Mouse (Mus musculus) urinary bladder, postnatal 14 days (tissue): ENCODE results near the gene Wdpcp.
A peak's percentile ranks its signal among the peaks of the same experiment; 100 is the strongest.

ENCODE experiments used
- DNase-seq: peaks from one replicate; pipeline ENCODE4 v3.0.0; 2021; ENCODE audit warnings: low spot score

The Wdpcp gene

GRCm38 (mm10) chr11:21569456-21570108, 2.5 kb upstream of the Wdpcp start:
- peak; percentile 28 for DNase-seq

- DNase-seq, result no peak
These were observed 1.9 kb upstream of the Wdpcp start for GRCm38 (mm10) chr11:21570109-21570474.

GRCm38 (mm10) chr11:21570973-21571372, 1.1 kb upstream of the Wdpcp start:
- no peak for DNase-seq

- no peak for DNase-seq
These were observed 9.4 kb downstream of the Wdpcp start for GRCm38 (mm10) chr11:21581472-21581871.

DNA sequence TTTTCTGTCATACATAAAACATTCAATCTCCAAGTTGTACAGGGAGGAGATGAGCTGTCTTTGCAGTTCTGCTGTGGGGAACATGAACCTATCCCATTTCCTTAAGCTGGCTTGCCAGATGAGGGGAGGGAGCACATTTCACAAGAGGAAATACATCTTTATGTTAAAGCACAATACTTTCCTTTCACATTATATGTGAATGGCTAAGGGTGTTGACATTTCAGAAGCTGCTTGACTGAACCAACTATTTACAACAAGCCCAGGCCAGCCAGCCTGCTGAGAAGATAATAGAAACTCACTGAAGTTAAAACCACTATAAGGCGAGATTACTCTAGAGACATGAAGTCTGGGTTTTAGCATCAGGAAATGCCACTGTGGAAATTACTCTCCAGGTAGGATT, 11.3 kb downstream of the Wdpcp start:
- no peak for DNase-seq

GRCm38 (mm10) chr11:21602497-21602896, 30.5 kb downstream of the Wdpcp start:
- DNase-seq, result no peak

GRCm38 (mm10) chr11:21615915-21616314, 43.9 kb downstream of the Wdpcp start:
- no peak for DNase-seq

DNA sequence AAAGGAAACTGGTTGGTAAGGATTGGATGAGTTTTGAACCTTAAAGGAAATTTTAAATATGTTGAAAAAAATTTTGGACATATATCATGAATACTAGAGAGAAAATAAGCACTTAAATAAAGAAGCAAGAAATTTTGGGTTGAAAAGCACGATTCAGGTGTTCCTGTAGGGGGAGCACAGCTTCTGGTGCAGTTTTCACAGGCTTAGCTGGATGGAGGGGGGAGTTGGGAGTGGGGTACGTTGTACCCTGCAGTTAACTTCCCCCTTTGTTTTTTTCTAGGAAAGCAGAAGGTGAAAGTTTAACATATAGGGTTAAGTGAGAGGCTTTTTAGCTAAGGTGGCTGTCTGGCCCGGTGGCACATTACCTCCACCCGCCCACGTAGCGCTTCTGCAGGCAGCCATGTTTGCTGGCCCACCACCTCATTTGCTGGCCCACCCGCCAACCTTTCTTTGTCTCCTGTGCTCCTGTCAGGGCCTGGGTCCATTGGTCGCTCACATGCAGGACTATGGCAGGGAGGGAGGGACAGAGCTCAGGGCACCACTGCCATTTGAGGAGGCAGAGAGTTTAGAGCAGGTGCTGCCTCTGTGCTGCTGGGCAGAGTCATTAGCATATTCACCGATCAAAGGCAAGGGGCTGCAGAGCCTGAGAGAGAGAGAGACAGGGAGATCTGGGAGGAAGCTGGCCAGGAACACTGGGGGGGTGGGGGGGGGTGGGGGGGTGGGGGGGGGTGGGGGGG, 62.3 kb downstream of the Wdpcp start:
- no peak for DNase-seq

DNA sequence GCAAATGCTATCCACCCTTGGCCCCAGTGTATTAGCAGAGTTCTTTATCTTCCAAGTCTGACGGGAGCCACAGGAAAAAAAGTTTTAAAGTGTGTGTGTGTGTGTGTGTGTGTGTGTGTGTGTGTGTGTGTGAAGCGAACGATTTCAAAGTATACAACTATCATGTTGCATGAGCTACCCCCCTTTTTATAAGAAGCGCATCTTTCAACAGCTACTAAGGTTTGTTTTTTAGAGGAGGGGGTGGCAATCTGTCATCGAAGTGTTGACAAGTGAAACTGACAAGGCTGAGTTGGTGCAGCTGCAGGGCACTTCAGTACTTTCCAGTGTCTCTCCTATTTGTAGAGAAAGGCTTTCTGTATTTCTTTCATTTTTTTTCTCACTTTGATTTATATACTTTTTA, 66.3 kb downstream of the Wdpcp start:
- DNase-seq, result no peak

DNA sequence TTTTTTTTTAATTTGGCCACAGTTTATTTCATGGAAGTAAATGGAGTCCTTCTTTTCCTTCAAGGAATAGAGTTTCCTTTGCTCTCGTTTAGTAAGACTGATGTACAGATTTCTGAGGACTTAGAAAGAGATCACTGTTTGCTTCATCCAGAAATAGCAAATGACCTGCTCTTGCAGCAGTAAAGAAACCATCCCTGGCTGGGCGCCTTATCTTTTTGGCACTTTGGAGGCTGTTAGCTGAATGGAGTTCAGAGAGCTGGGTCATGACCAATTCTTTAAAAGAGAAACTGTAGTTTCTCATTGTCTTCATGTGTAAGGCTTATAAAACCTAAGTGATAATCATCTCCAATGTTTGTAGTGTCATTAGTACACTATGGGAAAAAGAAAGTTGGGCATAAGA, 67.5 kb downstream of the Wdpcp start:
- peak; percentile 31 for DNase-seq

DNA sequence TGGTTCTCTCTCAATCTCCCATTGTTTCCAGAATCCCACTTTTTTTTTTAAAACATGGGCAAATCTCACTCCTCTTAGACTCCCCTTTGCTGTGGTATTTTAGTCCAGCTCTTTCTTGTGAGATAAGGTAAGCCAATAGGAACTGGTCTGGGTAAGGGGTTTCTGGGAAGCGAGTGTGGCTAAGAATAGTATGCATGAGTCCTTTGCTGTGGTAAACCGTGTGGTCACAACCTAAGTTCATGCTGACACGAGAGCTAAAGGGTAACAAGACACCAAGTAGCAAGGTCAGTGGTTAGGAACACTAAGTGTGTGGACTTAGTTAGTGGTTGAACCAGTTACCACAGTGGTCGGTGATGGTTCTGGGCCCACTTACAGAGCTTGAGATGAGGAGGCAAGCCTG, 72.2 kb downstream of the Wdpcp start:
- DNase-seq, result no peak

GRCm38 (mm10) chr11:21646136-21646535, 74.1 kb downstream of the Wdpcp start:
- DNase-seq, result no peak

GRCm38 (mm10) chr11:21658985-21659384, 87.0 kb downstream of the Wdpcp start:
- DNase-seq, result peak; percentile 18

DNA sequence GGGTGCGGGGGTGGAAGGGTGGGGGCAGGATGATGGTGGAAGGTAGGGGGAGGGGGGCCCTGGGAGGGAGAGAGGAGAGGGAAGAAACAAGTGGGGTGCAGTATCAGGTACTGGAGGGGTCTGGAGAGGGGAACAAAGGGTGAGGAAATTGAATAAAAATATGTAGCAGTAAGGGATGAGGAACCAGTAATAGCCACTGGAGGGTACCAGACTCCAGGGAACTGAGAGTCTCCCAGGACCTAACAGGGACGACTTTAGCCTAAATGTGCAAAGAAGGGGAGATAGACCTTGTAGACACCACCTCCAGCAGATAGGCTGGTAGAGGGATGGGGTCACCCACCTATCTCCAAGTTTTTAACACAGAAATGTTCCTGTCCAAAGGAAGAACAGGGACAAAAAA, 105.0 kb downstream of the Wdpcp start:
- no peak for DNase-seq

DNA sequence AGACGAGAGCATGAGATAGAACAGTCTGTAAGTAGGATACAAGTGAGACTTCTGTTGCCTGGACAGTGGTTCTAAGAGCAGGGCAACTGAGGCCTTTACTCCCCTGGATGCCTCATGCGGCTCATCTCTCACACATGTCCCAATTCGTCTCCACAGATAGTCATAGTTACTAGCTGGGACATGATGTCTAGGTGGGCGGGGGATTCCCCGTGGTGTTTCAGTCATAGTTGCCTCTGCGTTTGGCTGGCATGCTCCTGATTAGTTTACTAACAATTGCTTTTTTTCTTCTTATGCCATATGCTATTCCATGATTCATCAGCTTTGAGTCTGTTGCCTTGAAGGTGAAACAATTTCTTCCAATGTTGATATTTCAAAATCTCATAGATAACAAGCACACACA, 116.4 kb downstream of the Wdpcp start:
- no peak for DNase-seq

GRCm38 (mm10) chr11:21690730-21691129, 118.7 kb downstream of the Wdpcp start:
- no peak for DNase-seq

GRCm38 (mm10) chr11:21694087-21694486, 122.1 kb downstream of the Wdpcp start:
- no peak for DNase-seq

DNA sequence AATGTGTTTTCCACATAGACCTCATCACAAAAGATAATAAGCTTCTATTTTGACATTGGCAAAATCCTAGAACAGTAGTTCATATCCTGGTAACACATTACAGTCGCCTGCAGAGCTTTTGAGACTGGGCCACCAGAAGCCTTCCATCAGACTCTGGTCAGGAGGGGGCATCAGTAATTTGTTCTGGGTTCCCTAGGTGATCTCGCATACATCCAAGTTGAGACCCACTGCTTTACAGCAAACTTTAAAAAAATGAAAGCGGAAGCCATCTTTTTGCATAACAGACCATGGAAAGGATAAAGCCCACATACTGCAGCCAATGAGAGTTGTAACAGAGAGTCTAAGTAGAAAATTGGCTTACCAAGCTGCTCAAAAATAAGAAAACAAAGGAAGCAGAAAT, 125.6 kb downstream of the Wdpcp start:
- DNase-seq, result no peak

DNA sequence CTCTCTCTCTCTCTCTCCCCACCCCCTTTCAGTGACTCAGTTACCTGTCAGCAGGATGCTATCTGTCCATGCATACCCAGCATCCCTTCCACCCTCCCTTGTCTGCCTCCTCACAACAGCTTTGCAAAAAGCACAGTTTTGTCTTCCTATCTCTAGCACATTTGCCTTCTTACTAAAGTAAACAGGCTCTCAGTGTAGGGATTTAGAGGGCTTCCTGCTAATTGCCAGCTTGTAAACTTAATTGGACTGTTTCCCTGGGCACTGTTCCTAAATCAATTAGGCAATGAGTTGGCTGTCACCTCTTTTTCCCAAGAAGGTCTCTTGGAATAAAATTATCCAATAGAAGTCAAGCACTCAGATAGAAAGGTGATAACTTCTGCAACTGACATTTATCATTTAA, 141.5 kb downstream of the Wdpcp start:
- no peak for DNase-seq

DNA sequence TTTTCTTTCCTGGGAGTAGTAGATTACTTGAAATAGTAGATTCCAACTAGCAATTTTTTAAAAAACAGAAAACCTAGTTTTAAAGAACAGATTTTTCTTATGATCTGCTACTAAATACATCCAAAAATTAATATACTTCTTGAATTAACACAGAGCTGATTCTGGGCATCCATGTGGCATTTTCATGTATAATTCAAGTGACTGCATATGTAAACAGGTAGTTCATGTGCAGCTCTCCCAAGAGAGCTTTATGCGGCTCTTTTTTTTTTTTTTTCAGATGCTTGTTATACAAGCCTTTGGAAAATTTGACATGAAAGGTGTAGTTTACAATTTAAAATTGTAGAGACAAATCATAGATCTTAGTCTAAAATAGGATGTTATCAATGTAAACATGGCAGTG, 142.0 kb downstream of the Wdpcp start:
- no peak for DNase-seq

DNA sequence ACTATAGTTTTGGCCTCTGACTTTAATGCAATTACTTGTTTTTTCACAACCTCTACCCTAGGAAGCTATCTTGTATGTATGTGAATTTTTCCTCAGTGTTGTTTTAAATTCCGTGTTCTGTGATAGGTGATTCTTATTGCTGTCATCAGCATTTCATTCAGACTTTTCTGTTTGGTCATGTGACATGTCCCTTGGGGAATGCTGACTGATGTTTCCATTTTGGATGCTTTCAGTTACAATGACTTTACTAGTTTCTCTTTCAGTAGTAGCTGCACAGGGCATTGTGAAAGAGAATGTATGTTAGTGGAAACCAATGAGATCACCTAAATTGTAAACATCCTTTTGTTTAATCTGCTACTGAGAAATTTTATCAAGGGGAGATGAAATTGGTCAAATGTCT, 154.3 kb downstream of the Wdpcp start:
- DNase-seq, result no peak

GRCm38 (mm10) chr11:21729056-21729455, 157.0 kb downstream of the Wdpcp start:
- no peak for DNase-seq

- no peak for DNase-seq
These were observed 157.9 kb downstream of the Wdpcp start for GRCm38 (mm10) chr11:21729961-21730360.

DNA sequence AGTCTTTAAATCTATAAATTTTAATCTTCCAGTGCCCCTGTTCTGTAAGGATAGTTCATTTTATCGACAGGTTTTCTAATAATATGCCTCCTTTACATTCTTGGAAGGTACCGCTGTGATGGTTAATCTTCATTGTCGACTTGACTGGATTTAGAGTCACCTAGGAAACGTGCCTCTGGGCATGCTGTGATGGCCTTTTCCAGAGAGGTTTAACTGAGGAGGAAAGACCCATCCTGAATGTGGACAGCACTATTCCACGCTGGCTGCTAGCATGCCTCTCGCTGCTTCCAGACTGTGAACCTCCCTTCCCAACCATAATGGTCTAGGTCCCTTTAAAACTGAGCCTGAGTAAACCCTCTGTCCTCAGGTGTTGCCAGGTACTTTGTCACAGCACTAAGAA, 163.2 kb downstream of the Wdpcp start:
- DNase-seq, result no peak
